Mouse (Mus musculus): Measurements from ENCODE around the gene Dnmt3l. TPM values are rescaled to one million over a fixed set of nuclear protein-coding genes. Genes with fewer than 3 reads are reported as not detected.

Gene Dnmt3l
- polyA plus RNA-seq, 1 experiment from 2014 or later: not detected

DNA sequence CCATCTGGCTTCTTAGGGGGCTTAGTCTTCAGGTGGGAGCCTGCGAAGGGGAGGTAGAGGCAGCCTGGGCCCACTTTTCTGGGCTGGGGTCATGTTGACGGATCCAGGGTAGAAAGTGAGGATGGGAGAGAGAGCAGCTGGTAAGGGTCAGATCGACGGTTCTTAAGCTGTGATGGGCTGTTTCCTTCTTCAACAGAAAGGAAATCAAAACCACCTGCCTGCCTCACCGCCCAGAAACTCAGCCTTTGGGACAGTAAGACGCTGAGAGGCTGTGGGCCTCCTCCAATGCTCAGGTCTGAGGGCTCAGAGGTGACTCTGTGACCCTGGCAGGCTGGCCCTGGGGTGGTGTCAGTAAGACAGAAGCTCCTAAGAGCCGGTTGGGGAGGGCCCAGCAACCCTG, 349 bp downstream of the Dnmt3l start:
- no peak overlapping the region for H3K9ac ChIP-seq
- no peaks in the 10 kb centered on the region for H3K36me3 ChIP-seq
- no peak overlapping the region for H3K4me2 ChIP-seq
- no peak for ATAC-seq
- H3K9me3 ChIP-seq (replicated peaks): no peaks in the 10 kb centered on the region
- 51% methylated on average over 7 of the region's 7 CpGs for WGBS (ENCODE audit: insufficient replicate concordance)
- H3K27ac ChIP-seq: no peak overlapping the region
- no peak overlapping the region for H3K4me3 ChIP-seq
- peaks cover 51% of the 10 kb centered on the region for H3K27me3 ChIP-seq (replicated peaks)
- no peaks in the 10 kb centered on the region for H3K4me1 ChIP-seq

DNA sequence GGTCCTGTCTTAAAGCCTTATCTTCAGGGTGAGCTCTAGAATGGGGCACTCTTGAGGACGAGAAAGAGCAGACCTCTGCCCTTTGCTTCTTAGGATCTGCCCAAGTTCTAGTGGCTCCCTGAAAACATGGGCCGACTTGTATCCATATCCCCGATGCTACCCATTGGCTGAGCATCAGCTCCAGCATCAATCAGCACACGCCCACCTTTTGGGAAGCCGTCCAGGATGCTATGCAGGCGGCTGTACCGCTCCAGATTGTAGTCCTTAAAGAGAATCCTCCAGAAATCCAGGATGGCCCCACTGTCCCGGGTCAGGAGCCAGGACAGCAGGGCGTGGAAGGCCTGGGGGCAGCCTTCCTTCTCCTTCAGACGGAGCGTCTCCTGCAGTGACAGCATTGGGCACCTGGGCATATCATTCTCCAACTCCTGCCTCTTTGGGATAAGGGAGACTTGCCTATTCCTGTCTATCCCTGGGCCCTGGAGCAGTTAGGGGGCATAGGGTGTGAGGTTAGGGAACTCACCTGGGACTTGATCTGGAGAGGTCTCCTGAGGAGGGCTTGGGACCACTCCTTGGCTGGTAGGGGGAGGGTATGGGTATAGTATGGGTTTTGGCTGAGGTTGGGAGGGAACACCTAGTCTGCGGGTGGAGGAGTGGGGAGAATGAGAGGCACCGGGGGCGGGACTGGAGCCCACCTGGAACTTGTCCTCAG, 1.1 kb downstream of the Dnmt3l start:
- H3K9me3 ChIP-seq (replicated peaks): no peaks in the 10 kb centered on the region
- H3K27ac ChIP-seq: no peak overlapping the region
- H3K9ac ChIP-seq: no peak overlapping the region
- peak; percentile 18; the same call in 1 of the 2 replicates for ATAC-seq
- WGBS (ENCODE audit: insufficient replicate concordance): 47% methylated on average over 14 of the region's 14 CpGs
- H3K4me1 ChIP-seq: no peaks in the 10 kb centered on the region
- H3K27me3 ChIP-seq (replicated peaks): peaks cover 45% of the 10 kb centered on the region
- no peaks in the 10 kb centered on the region for H3K36me3 ChIP-seq
- H3K4me3 ChIP-seq: no peak overlapping the region
- H3K4me2 ChIP-seq: peak overlapping the region; percentile 48

DNA sequence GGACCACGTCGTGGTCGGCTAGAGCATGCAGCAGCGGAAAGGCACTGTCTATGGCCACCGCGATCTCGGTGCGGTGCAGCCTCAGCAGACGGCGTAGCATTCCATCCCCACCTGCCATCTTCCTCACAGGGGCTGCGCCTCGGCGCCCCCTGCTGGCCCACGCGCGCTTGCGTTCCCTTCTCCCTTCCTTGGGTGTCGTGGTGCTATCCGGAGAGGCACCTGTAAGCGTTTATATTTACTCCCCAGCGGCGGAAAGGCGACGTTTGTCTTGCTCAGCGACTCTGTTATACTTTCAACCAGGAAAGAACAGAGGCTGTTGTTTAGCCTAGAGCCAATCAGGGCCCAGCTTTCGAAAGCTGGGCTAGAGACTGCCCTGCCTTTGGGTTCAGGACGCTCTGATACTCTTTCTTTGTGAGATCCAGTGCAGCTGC, 1.7 kb downstream of the Dnmt3l start, which contains the start of gene Aire:
Gene Aire, minus strand, starts transcription at position 205 of the 431 bp plus-strand sequence.
- Histone ChIP-seq H3K27ac (no peak within 1 kb of the TSS), H3K4me3 (no peak within 1 kb of the TSS), H3K27me3 (replicated peaks) (peaks cover 43% of the 10 kb centered on the region), H3K36me3 (no peaks in the 10 kb centered on the region), H3K9me3 (replicated peaks) (no peaks in the 10 kb centered on the region), H3K4me2 (peak within 1 kb of the TSS; percentile 48), H3K9ac (no peak within 1 kb of the TSS), H3K4me1 (no peaks in the 10 kb centered on the region)
- peak; percentile 21; the same call in 1 of the 2 replicates for ATAC-seq
- 4% methylated on average over 27 of the region's 27 CpGs for WGBS (ENCODE audit: insufficient replicate concordance)

DNA sequence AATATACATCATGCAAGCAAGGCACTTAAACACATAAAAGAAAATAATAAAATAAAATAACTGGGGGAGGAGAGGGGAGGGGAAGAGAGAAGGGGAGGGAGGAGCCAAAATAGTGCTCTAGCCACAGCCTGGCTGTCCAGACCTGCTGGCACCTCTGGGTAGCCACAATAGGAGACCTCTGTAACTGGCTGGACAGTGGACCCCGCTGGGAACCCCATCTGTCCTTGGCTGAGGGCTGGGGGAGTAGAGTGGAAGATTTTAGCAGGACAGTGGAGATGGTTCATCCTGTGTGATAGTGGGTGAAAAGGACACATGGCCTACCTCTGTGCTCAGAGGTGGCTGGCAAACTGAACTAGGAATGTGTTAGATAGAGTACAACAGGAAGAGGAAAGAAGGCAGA, 2.8 kb downstream of the Dnmt3l start:
- Histone ChIP-seq H3K4me3 (no peak overlapping the region), H3K9ac (no peak overlapping the region), H3K4me1 (no peaks in the 10 kb centered on the region), H3K9me3 (replicated peaks) (no peaks in the 10 kb centered on the region), H3K36me3 (no peaks in the 10 kb centered on the region), H3K27me3 (replicated peaks) (peaks cover 48% of the 10 kb centered on the region), H3K27ac (no peak overlapping the region), H3K4me2 (no peak overlapping the region)
- WGBS (ENCODE audit: insufficient replicate concordance): 31% methylated on average over 1 of the region's 1 CpGs
- ATAC-seq: no peak

DNA sequence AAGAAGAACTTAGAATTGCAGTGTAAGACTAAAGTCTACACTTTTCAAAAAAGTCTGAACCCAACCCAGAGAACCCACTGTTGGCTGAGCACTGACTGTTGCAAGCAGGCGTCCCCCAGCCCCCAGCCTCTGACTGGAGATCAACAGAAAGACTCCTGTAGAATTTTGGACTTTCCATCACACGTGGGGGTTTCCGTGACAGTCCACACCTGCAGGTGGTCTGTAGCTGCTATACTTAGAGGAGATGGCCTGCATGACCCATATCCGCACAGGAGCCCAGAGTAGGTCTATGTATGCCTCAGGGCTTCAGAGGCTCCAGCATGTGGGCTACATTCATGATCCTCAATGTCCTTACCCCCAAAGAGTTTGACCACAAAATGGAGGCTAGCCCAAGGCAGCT, 4.6 kb downstream of the Dnmt3l start:
- Histone ChIP-seq H3K4me1 (no peaks in the 10 kb centered on the region), H3K4me2 (no peak overlapping the region), H3K27ac (no peak overlapping the region), H3K4me3 (no peak overlapping the region), H3K9ac (no peak overlapping the region), H3K27me3 (replicated peaks) (peaks cover 52% of the 10 kb centered on the region), H3K36me3 (no peaks in the 10 kb centered on the region), H3K9me3 (replicated peaks) (no peaks in the 10 kb centered on the region)
- no peak for ATAC-seq
- 69% methylated on average over 4 of the region's 4 CpGs for WGBS (ENCODE audit: insufficient replicate concordance)

DNA sequence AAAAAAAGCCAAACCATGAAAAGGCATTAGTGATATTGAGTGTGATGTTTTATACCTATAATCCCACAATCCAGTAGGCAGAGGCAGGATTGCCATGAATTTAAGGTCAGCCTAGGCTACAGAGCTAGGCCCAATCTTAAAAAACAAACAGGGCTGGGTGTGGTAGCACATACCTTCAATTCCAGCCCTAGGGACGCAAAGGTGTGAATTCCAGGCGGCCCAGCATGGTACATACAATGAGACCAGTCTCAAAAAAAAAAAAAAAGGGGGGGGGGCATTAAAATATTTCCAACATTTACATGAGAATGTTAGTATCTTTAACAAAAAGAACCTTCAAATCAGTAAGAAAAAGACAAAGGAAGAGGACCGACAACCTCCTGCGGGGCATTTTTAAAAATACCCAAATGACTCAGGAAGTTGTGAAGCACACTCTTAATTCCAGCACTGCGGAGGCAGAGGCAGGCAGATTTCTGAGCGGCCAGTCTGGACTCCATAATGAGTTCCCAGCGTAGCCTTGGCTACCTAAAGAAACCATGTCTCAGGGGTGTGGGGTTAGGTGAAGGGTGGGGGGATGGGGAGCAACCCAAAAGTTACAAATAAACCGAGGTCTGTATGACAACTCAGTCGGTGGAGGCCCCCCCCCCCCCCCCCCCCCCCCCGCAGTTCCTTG, 6.4 kb downstream of the Dnmt3l start:
- no peak overlapping the region for H3K4me3 ChIP-seq
- no peaks in the 10 kb centered on the region for H3K36me3 ChIP-seq
- H3K4me2 ChIP-seq: no peak overlapping the region
- no peaks in the 10 kb centered on the region for H3K4me1 ChIP-seq
- no peak overlapping the region for H3K9ac ChIP-seq
- H3K27ac ChIP-seq: no peak overlapping the region
- H3K27me3 ChIP-seq (replicated peaks): peaks cover 39% of the 10 kb centered on the region
- 58% methylated on average over 9 of the region's 10 CpGs for WGBS (ENCODE audit: insufficient replicate concordance)
- no peaks in the 10 kb centered on the region for H3K9me3 ChIP-seq (replicated peaks)
- ATAC-seq: no peak

DNA sequence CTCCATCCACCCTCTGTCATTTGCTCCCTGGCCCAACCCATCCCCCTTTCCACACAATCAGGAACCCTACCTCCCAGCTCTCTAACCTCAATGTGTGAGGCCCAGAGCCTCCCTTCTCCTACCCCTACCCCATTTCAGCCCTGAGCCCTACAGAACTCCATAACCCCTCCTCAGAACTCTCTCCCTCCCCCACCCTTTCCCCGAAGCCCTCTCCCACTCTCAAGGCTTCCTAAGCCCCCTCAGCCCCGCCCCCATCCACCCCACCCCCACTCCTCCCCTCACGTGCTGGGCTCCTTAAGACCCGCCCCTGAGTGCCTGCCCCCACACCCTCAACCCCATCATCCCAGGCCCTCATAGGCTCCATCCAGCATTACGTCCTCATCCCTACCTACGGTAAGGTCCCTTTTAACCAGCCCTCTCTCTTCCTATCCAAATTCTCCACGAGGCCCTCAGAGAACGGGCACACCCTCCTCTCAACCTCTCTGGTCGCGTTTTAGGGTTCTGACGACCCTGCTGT, 7.8 kb downstream of the Dnmt3l start:
- ATAC-seq: no peak
- Histone ChIP-seq H3K4me2 (no peak overlapping the region), H3K27me3 (replicated peaks) (peaks cover 25% of the 10 kb centered on the region; the same call in 1 of the 2 replicates), H3K4me1 (no peaks in the 10 kb centered on the region), H3K9me3 (replicated peaks) (no peaks in the 10 kb centered on the region), H3K27ac (no peak overlapping the region), H3K36me3 (no peaks in the 10 kb centered on the region), H3K9ac (no peak overlapping the region), H3K4me3 (no peak overlapping the region)
- WGBS (ENCODE audit: insufficient replicate concordance): 32% methylated on average over 11 of the region's 11 CpGs

DNA sequence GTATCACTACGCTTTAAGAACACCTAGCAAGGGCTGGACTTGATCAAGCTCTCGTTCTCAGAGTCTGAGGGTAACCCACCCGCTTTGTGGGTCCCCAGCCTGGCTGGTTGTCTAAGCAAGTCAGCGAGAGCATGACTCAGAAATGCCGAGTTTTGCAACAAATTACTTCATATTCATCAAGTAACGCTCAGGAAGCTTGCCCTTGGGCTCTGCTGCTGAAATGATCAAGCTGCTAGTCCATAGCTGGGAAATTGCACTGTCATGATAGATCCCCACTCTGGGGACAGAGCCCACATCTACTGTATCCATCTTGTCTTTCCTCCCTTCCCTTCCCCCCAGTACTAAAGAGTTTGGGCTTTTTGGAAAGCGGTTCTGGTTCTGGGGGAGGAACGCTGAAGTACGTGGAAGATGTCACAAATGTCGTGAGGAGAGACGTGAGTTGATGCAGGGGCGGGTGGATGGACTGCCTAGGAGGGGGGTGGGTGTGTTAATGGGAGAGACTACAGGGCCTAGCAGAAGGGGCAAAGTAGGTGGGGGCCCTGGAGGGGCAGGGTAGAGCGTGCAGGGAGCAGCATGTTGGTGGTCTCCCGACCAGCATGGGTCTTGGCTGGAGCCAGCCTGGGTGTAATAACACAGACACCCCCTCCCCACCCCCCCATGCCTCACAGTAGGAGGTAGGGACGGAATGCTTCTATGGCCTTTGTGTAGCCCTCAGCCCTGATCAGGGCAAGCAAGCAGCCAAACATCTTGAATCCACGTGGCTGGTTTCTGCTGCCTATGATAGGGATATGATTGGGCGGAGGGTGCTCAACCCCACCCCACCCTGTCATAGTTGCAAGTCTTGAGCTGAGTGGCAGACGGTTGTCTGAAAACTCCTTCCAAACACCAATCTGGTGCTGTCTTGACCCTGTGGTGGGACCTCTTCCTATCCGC, 13.2 kb downstream of the Dnmt3l start:
- peak; percentile 37; the same call in 1 of the 2 replicates for ATAC-seq

DNA sequence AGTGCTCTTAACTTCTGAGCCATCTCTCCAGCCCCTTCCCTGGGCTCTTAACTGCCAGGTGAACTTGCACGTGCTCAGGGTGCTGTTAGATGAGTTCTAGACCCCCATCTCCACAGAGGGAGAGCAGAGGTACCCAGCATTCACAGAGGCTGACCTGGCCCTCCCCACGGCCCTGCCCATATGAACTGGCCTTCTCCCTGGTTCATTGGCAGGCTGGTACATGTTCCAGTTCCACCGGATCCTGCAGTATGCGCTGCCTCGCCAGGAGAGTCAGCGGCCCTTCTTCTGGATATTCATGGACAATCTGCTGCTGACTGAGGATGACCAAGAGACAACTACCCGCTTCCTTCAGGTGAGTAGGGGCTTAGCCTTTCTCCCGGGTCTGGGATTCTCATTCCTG, 15.3 kb downstream of the Dnmt3l start:
- H3K27ac ChIP-seq: no peak overlapping the region
- WGBS (ENCODE audit: insufficient replicate concordance): 74% methylated on average over 8 of the region's 8 CpGs
- no peak overlapping the region for H3K4me3 ChIP-seq
- H3K9me3 ChIP-seq (replicated peaks): no peaks in the 10 kb centered on the region
- ATAC-seq: no peak
- H3K4me2 ChIP-seq: no peak overlapping the region
- no peaks in the 10 kb centered on the region for H3K36me3 ChIP-seq
- H3K4me1 ChIP-seq: peaks cover 9% of the 10 kb centered on the region; the same call in 1 of the 2 replicates
- no peak overlapping the region for H3K9ac ChIP-seq
- H3K27me3 ChIP-seq (replicated peaks): no peaks in the 10 kb centered on the region; the same call in 1 of the 2 replicates

More for the DNA sequence above, 13.2 kb downstream of the Dnmt3l start:
- WGBS (ENCODE audit: insufficient replicate concordance): 48% methylated on average over 19 of the region's 19 CpGs
- Histone ChIP-seq H3K9me3 (replicated peaks) (no peaks in the 10 kb centered on the region), H3K27me3 (replicated peaks) (peaks cover 18% of the 10 kb centered on the region; the same call in 1 of the 2 replicates), H3K4me3 (no peak overlapping the region), H3K4me1 (peaks cover 9% of the 10 kb centered on the region; the same call in 1 of the 2 replicates), H3K36me3 (no peaks in the 10 kb centered on the region), H3K4me2 (no peak overlapping the region), H3K9ac (no peak overlapping the region), H3K27ac (no peak overlapping the region)

DNA sequence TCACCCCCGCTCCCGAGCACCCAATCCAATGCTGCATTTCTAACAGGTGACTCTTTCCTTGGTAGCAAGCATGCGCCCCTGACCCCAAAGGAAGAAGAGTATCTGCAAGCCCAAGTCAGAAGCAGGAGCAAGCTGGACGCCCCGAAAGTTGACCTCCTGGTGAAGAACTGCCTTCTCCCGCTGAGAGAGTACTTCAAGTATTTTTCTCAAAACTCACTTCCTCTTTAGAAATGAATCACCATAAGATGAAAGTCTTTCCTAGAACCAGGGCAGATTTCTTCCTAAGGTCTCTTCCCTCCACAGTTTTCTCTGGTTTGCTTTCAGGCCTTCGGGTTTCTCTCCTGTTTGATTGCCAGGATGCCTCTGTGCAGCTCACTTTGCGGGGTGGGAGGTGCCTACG, 21.4 kb downstream of the Dnmt3l start:
- Histone ChIP-seq H3K27me3 (replicated peaks) (peaks cover 17% of the 10 kb centered on the region), H3K9ac (no peak overlapping the region), H3K9me3 (replicated peaks) (no peaks in the 10 kb centered on the region), H3K36me3 (no peaks in the 10 kb centered on the region), H3K4me1 (no peaks in the 10 kb centered on the region), H3K4me3 (no peak overlapping the region), H3K4me2 (no peak overlapping the region), H3K27ac (no peak overlapping the region)
- ATAC-seq: no peak
- WGBS (ENCODE audit: insufficient replicate concordance): 57% methylated on average over 9 of the region's 9 CpGs

DNA sequence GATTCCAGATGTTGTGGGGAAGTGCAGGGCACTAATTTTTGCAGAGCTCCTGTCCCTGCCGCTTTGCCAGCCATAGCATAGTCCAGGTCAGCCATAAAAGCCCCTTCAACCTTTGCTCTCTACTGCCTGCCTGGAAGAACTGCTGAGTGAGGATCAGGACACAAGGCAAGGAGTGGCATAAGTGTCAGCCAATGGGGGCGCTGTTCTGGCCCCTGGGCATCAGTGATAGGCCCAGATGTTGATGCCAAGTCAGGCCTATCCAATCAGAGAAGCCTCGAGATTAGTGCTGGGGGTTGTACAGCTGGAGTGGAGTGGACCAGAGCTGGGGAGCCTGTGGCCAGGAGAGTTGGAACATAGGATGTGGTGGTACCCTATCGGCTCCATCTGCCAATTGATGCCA, 25.5 kb downstream of the Dnmt3l start:
- peaks cover 13% of the 10 kb centered on the region; the same call in 1 of the 2 replicates for H3K4me1 ChIP-seq
- H3K9ac ChIP-seq: no peak overlapping the region
- no peak overlapping the region for H3K4me2 ChIP-seq
- no peaks in the 10 kb centered on the region for H3K9me3 ChIP-seq (replicated peaks)
- ATAC-seq: peak; percentile 33; the same call in 1 of the 2 replicates
- 28% methylated on average over 4 of the region's 4 CpGs for WGBS (ENCODE audit: insufficient replicate concordance)
- H3K27ac ChIP-seq: no peak overlapping the region
- 0 out of 2 replicates have a peak, but pooled peaks cover 2% of the 10 kb centered on the region for H3K36me3 ChIP-seq
- no peak overlapping the region for H3K4me3 ChIP-seq
- peaks cover 58% of the 10 kb centered on the region for H3K27me3 ChIP-seq (replicated peaks)

All from liver, embryonic 12.5 days (tissue).